Mouse (Mus musculus): ENCODE results near the gene Khdc1b. TPM values are rescaled to one million over a fixed set of nuclear protein-coding genes. Genes with fewer than 3 reads are reported as not detected.

The Khdc1b gene
- polyA plus RNA-seq, 1 experiment from 2014 or later = 0.15 TPM

DNA sequence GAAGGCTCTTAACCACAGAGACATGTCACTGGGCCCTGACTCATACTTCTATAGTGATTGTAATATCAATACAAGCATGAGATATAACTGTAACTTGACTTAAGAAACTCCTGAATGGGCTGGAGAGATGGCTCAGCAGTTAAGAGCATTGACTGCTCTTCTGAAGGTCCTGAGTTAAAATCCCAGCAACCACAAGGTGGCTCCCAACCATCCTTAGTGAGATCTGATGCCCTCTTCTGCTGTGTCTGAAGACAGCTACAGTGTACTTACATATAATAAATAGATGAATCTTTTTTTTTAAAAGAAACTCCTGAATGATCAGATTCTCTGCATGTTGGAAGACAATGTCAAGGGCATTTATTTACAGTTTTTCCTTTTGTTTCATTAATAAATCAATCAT is 36.0 kb downstream of the Khdc1b start:
- Histone ChIP-seq H3K36me3 (no peaks in the 10 kb centered on the region), H3K4me1 (no peaks in the 10 kb centered on the region), H3K27me3 (no peaks in the 10 kb centered on the region), H3K4me3 (no peak overlapping the region), H3K9me3 (no peaks in the 10 kb centered on the region), H3K27ac (replicated peaks) (no peak overlapping the region), H3K9ac (replicated peaks) (no peak overlapping the region), H3K4me2 (replicated peaks) (no peak overlapping the region)
- no peak for ATAC-seq (ENCODE audit: low FRiP score, low read depth)

DNA sequence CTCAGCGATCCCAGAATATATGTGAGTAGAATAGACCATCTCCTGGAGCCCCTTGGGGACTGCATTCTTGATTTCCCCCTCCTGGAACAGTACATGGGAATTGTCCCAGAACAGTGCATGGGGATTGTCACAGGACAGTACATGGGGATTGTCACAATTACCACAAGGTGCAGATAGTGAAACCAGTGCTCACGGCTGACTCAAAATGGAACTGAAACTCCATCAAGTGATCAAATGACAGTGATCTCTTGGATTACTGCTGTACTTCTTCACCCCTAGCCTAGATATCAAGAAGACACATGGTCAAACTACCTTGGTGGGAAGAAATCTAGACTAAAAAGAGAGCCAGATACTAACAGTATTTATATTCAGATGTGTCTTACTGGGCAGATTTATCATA is 42.3 kb downstream of the Khdc1b start:
- no peaks in the 10 kb centered on the region for H3K9me3 ChIP-seq
- H3K36me3 ChIP-seq = no peaks in the 10 kb centered on the region
- 97% methylated on average over 2 of the region's 2 CpGs for WGBS
- ATAC-seq (ENCODE audit: low FRiP score, low read depth) = no peak
- no peak overlapping the region for H3K4me3 ChIP-seq
- H3K27ac ChIP-seq (replicated peaks) = no peak overlapping the region
- no peaks in the 10 kb centered on the region for H3K27me3 ChIP-seq
- H3K4me2 ChIP-seq (replicated peaks) = no peak overlapping the region
- H3K4me1 ChIP-seq = no peaks in the 10 kb centered on the region
- H3K9ac ChIP-seq (replicated peaks) = no peak overlapping the region

DNA sequence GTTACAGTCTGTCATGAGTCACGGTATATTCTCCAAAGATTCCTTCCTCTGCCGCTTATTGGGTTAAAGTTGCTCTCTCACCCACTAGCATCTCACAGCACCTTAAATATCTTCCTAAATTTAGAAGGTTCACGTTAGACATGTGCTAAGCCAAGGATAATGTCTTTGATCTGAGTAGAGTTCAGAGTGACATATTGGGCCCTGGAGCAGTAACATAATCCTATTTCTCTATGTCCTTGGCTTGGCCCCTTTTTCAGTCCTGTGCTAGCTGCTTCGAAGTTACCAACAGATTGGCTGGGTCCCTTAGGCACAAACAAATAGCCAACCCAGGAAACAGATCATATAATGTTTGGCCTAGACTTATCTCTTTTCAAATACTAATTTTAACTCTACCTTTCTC is 44.7 kb downstream of the Khdc1b start:
- no peak overlapping the region for H3K4me2 ChIP-seq (replicated peaks)
- H3K9ac ChIP-seq (replicated peaks) = no peak overlapping the region
- peak; percentile 61 for ATAC-seq (ENCODE audit: low FRiP score, low read depth)
- no peaks in the 10 kb centered on the region for H3K36me3 ChIP-seq
- no peak overlapping the region for H3K27ac ChIP-seq (replicated peaks)
- no peaks in the 10 kb centered on the region for H3K9me3 ChIP-seq
- no peaks in the 10 kb centered on the region for H3K4me1 ChIP-seq
- WGBS = 75% methylated on average over 4 of the region's 4 CpGs
- no peaks in the 10 kb centered on the region for H3K27me3 ChIP-seq
- no peak overlapping the region for H3K4me3 ChIP-seq

DNA sequence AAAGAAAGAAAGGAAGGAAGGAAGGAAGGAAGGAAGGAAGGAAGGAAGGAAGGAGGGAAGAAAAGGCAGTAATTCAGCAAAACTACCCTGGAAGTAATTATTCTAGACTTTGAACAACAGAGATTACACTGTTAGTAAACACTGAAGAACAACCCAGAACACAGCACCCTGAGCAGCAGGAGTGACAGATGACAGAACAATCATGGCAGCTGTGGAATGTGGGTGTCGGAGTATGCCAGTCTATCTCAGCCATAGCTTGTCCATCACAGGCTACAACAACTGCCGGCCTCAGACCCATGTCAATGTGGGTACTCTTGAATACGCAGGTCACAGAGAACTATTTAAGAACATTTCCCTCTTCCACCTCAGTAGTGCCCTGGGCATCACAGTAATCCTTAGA is 48.3 kb downstream of the Khdc1b start:
- H3K36me3 ChIP-seq = no peaks in the 10 kb centered on the region

DNA sequence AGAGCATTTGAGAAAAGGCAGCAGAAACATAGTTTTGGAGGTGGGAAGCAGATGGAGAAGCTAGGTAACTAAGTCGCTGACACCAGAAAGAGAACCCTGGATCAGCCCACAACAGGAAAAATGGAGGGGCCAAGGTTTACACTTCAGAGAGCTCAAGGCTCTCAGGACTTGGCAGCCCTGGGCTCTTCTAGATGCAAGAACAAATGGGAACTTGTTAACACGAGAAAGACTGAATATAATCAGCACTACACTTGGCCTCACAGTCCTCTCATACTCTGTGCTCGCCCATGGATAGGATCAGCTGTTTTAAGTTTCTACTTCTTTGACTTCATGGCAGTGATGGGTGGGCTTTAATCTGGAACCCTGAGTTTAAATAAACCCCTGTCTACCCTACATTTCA is 51.5 kb downstream of the Khdc1b start:
- Histone ChIP-seq H3K27me3 (no peaks in the 10 kb centered on the region), H3K4me2 (replicated peaks) (no peak overlapping the region), H3K4me3 (no peak overlapping the region), H3K9me3 (no peaks in the 10 kb centered on the region), H3K4me1 (no peaks in the 10 kb centered on the region), H3K36me3 (no peaks in the 10 kb centered on the region), H3K27ac (replicated peaks) (no peak overlapping the region), H3K9ac (replicated peaks) (no peak overlapping the region)
- 72% methylated on average over 3 of the region's 3 CpGs for WGBS
- no peak for ATAC-seq (ENCODE audit: low FRiP score, low read depth)

More for the DNA sequence above, 48.3 kb downstream of the Khdc1b start:
- Histone ChIP-seq H3K4me2 (replicated peaks) (no peak overlapping the region), H3K9me3 (no peaks in the 10 kb centered on the region), H3K9ac (replicated peaks) (no peak overlapping the region), H3K27ac (replicated peaks) (no peak overlapping the region), H3K4me1 (no peaks in the 10 kb centered on the region), H3K4me3 (no peak overlapping the region), H3K27me3 (no peaks in the 10 kb centered on the region)
- ATAC-seq (ENCODE audit: low FRiP score, low read depth) = no peak
- 84% methylated on average over 3 of the region's 3 CpGs for WGBS

Other genes starting within 250 kb of the Khdc1b start
- gene Tmem14a, start 165.0 kb upstream of the Khdc1b start, polyA plus RNA-seq (2016; fragmentation: Nextera tagmentation; extraction: Ambion mirVana) = 12.6 and 12.7 TPM in 2 replicates
- 0.24 and 0.47 TPM in 2 replicates for gene Gsta3, start 143.0 kb upstream of the Khdc1b start, polyA plus RNA-seq (2016; fragmentation: Nextera tagmentation; extraction: Ambion mirVana)
- gene Khdc1a, start 33.9 kb upstream of the Khdc1b start, polyA plus RNA-seq (2016; fragmentation: Nextera tagmentation; extraction: Ambion mirVana) = not detected in 2 replicates
- not detected in 2 replicates for gene Khdc1c, start 15.2 kb upstream of the Khdc1b start, polyA plus RNA-seq (2016; fragmentation: Nextera tagmentation; extraction: Ambion mirVana)